Mouse (Mus musculus): ENCODE data around the gene 9330182O14Rik.

- TF ChIP-seq CTCF (IDR thresholded peaks at IDR 0.05; ENCODE audit: borderline replicate concordance, insufficient read depth, low read depth, low read length) (no peak), POLR2A (IDR thresholded peaks at IDR 0.05; ENCODE audit: borderline replicate concordance, insufficient read depth, low read length) (no peak)
These were observed 20.1 kb upstream of the 9330182O14Rik start for GRCm38 (mm10) chr15:40113888-40114576.

All from cerebellum, adult 2 months (tissue).